Mouse (Mus musculus) CH12.LX (cell line): Measurements from ENCODE around the gene Gm5426. TPM values are rescaled to one million over a fixed set of nuclear protein-coding genes. Genes with fewer than 3 reads are reported as not detected.
A peak's percentile ranks its signal among the peaks of the same experiment; 100 is the strongest.

Experiments used
- DNase-seq: peaks from one replicate; pipeline ENCODE4 v3.0.0-alpha.2; 2013; ENCODE audit errors: extremely low read depth
- H3K27ac ChIP-seq: 2 replicates; pipeline ENCODE4 v1.5.1; 2012; ENCODE audit warnings: low read depth, mild to moderate bottlenecking, control low read depth, moderate library complexity; ENCODE audit not compliant: insufficient read depth
- H3K27me3 ChIP-seq: replicated peaks from 2 replicates; pipeline ENCODE3; 2012; ENCODE audit warnings: inconsistent platforms
- H3K36me3 ChIP-seq, 2 experiments: replicated peaks in 1 of 2; 2 replicates each; pipeline versions ENCODE3 to v1.6.1; 2012; ENCODE audit warnings: inconsistent platforms in 1 of 2, low read length in 1 of 2, mild to moderate bottlenecking in 1 of 2, mixed read lengths in 1 of 2, moderate library complexity in 1 of 2; ENCODE audit not compliant: control insufficient read depth in 1 of 2, insufficient read depth in 1 of 2
- H3K4me1 ChIP-seq, 2 experiments: 2 replicates each; pipeline ENCODE4 v1.6.1; 2012; ENCODE audit warnings: inconsistent platforms in 1 of 2, moderate library complexity in 1 of 2; ENCODE audit not compliant: insufficient read depth in 2 of 2, control insufficient read depth in 1 of 2
- H3K4me2 ChIP-seq: 2 replicates; pipeline ENCODE4 v1.6.1; 2012; ENCODE audit warnings: low read depth, mild to moderate bottlenecking, control low read depth; ENCODE audit not compliant: poor library complexity, insufficient read depth, severe bottlenecking
- H3K4me3 ChIP-seq, 3 experiments: fragments of 150-350 bp in 1 of 3; sonication (generic) in 1 of 3; replicated peaks in 1 of 3; 2 replicates each; pipeline versions ENCODE3 to v1.5.1; 2011 to 2012; ENCODE audit warnings: low read depth in 2 of 3, low read length in 2 of 3, mild to moderate bottlenecking in 2 of 3, moderate library complexity in 2 of 3, control low read depth in 1 of 3, improper control_type of control experiment in 1 of 3, inconsistent platforms in 1 of 3, mixed read lengths in 1 of 3; ENCODE audit not compliant: poor library complexity in 1 of 3
- H3K79me2 ChIP-seq: replicated peaks from 2 replicates; pipeline ENCODE4 v1.6.1; 2012; ENCODE audit warnings: mild to moderate bottlenecking, moderate library complexity; ENCODE audit not compliant: control insufficient read depth, poor library complexity, insufficient read depth, severe bottlenecking; ENCODE audit errors: extremely low read depth
- H3K9ac ChIP-seq: 2 replicates; pipeline ENCODE4 v1.6.1; 2012; ENCODE audit warnings: low read depth, mild to moderate bottlenecking, control low read depth, moderate library complexity; ENCODE audit not compliant: insufficient read depth
- H3K9me3 ChIP-seq: replicated peaks from 2 replicates; pipeline ENCODE3; 2012; ENCODE audit warnings: low read length, inconsistent platforms, mixed read lengths
- BHLHE40 ChIP-seq: IDR thresholded peaks from 2 replicates; pipeline ENCODE4 v1.6.1; 2011; ENCODE audit warnings: mild to moderate bottlenecking, low read depth, low read length, improper control_type of control experiment
- CHD1 ChIP-seq: IDR thresholded peaks from 2 replicates; pipeline ENCODE4 v1.6.1; 2012; ENCODE audit warnings: low read depth, low read length, improper control_type of control experiment, inconsistent platforms
- CHD2 ChIP-seq: IDR thresholded peaks from 2 replicates; pipeline ENCODE4 v1.6.1; 2011; ENCODE audit warnings: low read length, improper control_type of control experiment
- CTCF ChIP-seq, 2 experiments: IDR thresholded peaks in 1 of 2; conservative IDR thresholded peaks in 1 of 2; 2 replicates each; pipeline ENCODE4 v1.5.1; 2011 to 2012; ENCODE audit warnings: low read depth in 2 of 2, low read length in 2 of 2, improper control_type of control experiment in 1 of 2, inconsistent platforms in 1 of 2, mild to moderate bottlenecking in 1 of 2, moderate library complexity in 1 of 2
- E2F4 ChIP-seq: IDR thresholded peaks from 2 replicates; pipeline ENCODE4 v1.6.1; 2011; ENCODE audit warnings: low read depth, low read length, improper control_type of control experiment; ENCODE audit not compliant: insufficient replicate concordance
- ELF1 ChIP-seq: IDR thresholded peaks from 2 replicates; pipeline ENCODE4 v1.6.1; 2014; ENCODE audit warnings: low read depth, mild to moderate bottlenecking, inconsistent platforms, low read length, improper control_type of control experiment
- EP300 ChIP-seq: IDR thresholded peaks from 2 replicates; pipeline ENCODE4 v1.6.1; 2011; ENCODE audit warnings: low read length, improper control_type of control experiment
- ETS1 ChIP-seq: conservative IDR thresholded peaks from 2 replicates; pipeline ENCODE4 v1.6.1; 2012; ENCODE audit warnings: low read depth, mild to moderate bottlenecking, inconsistent platforms, low read length, improper control_type of control experiment, moderate library complexity
- GABPA ChIP-seq: IDR thresholded peaks from 2 replicates; pipeline ENCODE4 v1.6.1; 2012; ENCODE audit warnings: low read depth, low read length, improper control_type of control experiment, inconsistent platforms; ENCODE audit not compliant: insufficient replicate concordance
- HCFC1 ChIP-seq: IDR thresholded peaks from 2 replicates; pipeline ENCODE4 v1.6.1; 2012; ENCODE audit warnings: low read depth, mild to moderate bottlenecking, inconsistent platforms, low read length, improper control_type of control experiment
- IRF4 ChIP-seq: IDR thresholded peaks from 2 replicates; pipeline ENCODE4 v1.6.1; 2014; ENCODE audit warnings: low read depth, mild to moderate bottlenecking, inconsistent platforms, low read length, improper control_type of control experiment
- JUN ChIP-seq: IDR thresholded peaks from 2 replicates; pipeline ENCODE4 v1.6.1; 2011; ENCODE audit warnings: low read depth, mild to moderate bottlenecking, low read length, improper control_type of control experiment, moderate library complexity; ENCODE audit not compliant: insufficient read depth
- JUND ChIP-seq: conservative IDR thresholded peaks from 2 replicates; pipeline ENCODE4 v1.6.1; 2011; ENCODE audit warnings: low read depth, low read length, improper control_type of control experiment
- KAT2A ChIP-seq: IDR thresholded peaks from 2 replicates; pipeline ENCODE4 v1.6.1; 2012; ENCODE audit warnings: low read length, improper control_type of control experiment, inconsistent platforms; ENCODE audit not compliant: insufficient replicate concordance
- MAFK ChIP-seq: IDR thresholded peaks from 2 replicates; pipeline ENCODE4 v1.6.1; 2011; ENCODE audit warnings: low read length, improper control_type of control experiment; ENCODE audit not compliant: insufficient replicate concordance
- MAX ChIP-seq: IDR thresholded peaks from 2 replicates; pipeline ENCODE4 v1.6.1; 2011; ENCODE audit warnings: low read length, improper control_type of control experiment
- MAZ ChIP-seq: IDR thresholded peaks from 2 replicates; pipeline ENCODE4 v1.6.1; 2012; ENCODE audit warnings: low read depth, mild to moderate bottlenecking, inconsistent platforms, low read length, improper control_type of control experiment, moderate library complexity
- MEF2A ChIP-seq: IDR thresholded peaks from 2 replicates; pipeline ENCODE4 v1.6.1; 2014; ENCODE audit warnings: low read depth, mild to moderate bottlenecking, inconsistent platforms, low read length, improper control_type of control experiment, borderline replicate concordance
- MXI1 ChIP-seq: IDR thresholded peaks from 2 replicates; pipeline ENCODE4 v1.6.1; 2011; ENCODE audit warnings: mild to moderate bottlenecking, low read depth, low read length, improper control_type of control experiment
- MYC ChIP-seq: IDR thresholded peaks from 2 replicates; pipeline ENCODE4 v1.6.1; 2011; ENCODE audit warnings: low read depth, mild to moderate bottlenecking, improper control_type of control experiment, low read length
- NELFE ChIP-seq: IDR thresholded peaks from 2 replicates; pipeline ENCODE4 v1.6.1; 2011; ENCODE audit warnings: low read depth, low read length, improper control_type of control experiment
- NRF1 ChIP-seq: IDR thresholded peaks from 2 replicates; pipeline ENCODE4 v1.6.1; 2014; ENCODE audit warnings: low read depth, mild to moderate bottlenecking, inconsistent platforms, low read length, improper control_type of control experiment, moderate library complexity
- PAX5 ChIP-seq: IDR thresholded peaks from 2 replicates; pipeline ENCODE4 v1.6.1; 2012; ENCODE audit warnings: low read length, inconsistent platforms, mixed read lengths
- POLR2A ChIP-seq: IDR thresholded peaks from 2 replicates; pipeline ENCODE4 v1.6.1; 2011; ENCODE audit warnings: low read depth, mild to moderate bottlenecking, improper control_type of control experiment, low read length
- POLR2AphosphoS2 ChIP-seq: IDR thresholded peaks from 2 replicates; pipeline ENCODE4 v1.6.1; 2011; ENCODE audit warnings: low read depth, low read length, improper control_type of control experiment
- RAD21 ChIP-seq: IDR thresholded peaks from 2 replicates; pipeline ENCODE4 v1.6.1; 2011; ENCODE audit warnings: low read depth, mild to moderate bottlenecking, low read length, improper control_type of control experiment, moderate library complexity
- RCOR1 ChIP-seq: conservative IDR thresholded peaks from 2 replicates; pipeline ENCODE4 v1.6.1; 2012; ENCODE audit warnings: low read depth, mild to moderate bottlenecking, inconsistent platforms, low read length, improper control_type of control experiment
- SIN3A ChIP-seq: IDR thresholded peaks from 2 replicates; pipeline ENCODE4 v1.6.1; 2012; ENCODE audit warnings: low read length, improper control_type of control experiment, inconsistent platforms
- SMC3 ChIP-seq: IDR thresholded peaks from 2 replicates; pipeline ENCODE4 v1.6.1; 2011; ENCODE audit warnings: low read depth, low read length, improper control_type of control experiment
- TBP ChIP-seq: conservative IDR thresholded peaks from 2 replicates; pipeline ENCODE4 v1.6.1; 2011; ENCODE audit warnings: low read depth, low read length, improper control_type of control experiment
- TCF12 ChIP-seq: IDR thresholded peaks from 2 replicates; pipeline ENCODE4 v1.6.1; 2014; ENCODE audit warnings: low read depth, mild to moderate bottlenecking, inconsistent platforms, low read length, improper control_type of control experiment
- UBTF ChIP-seq: IDR thresholded peaks from 2 replicates; pipeline ENCODE4 v1.6.1; 2012; ENCODE audit warnings: low read depth, mild to moderate bottlenecking, inconsistent platforms, low read length, improper control_type of control experiment, moderate library complexity
- USF1 ChIP-seq: IDR thresholded peaks from 2 replicates; pipeline ENCODE4 v1.6.1; 2014; ENCODE audit warnings: low read depth, mild to moderate bottlenecking, inconsistent platforms, low read length, improper control_type of control experiment
- USF2 ChIP-seq: conservative IDR thresholded peaks from 2 replicates; pipeline ENCODE4 v1.6.1; 2011; ENCODE audit warnings: low read depth, low read length, improper control_type of control experiment
- ZC3H11A ChIP-seq: IDR thresholded peaks from 2 replicates; pipeline ENCODE4 v1.6.1; 2012; ENCODE audit warnings: low read depth, mild to moderate bottlenecking, inconsistent platforms, low read length, improper control_type of control experiment
- ZKSCAN1 ChIP-seq: IDR thresholded peaks from 2 replicates; pipeline ENCODE4 v1.6.1; 2012; ENCODE audit warnings: low read depth, inconsistent platforms, low read length, improper control_type of control experiment, borderline replicate concordance
- ZMIZ1 ChIP-seq: IDR thresholded peaks from 2 replicates; pipeline ENCODE4 v1.6.1; 2012; ENCODE audit warnings: low read depth, mild to moderate bottlenecking, inconsistent platforms, low read length, improper control_type of control experiment
- ZNF384 ChIP-seq: IDR thresholded peaks from 2 replicates; pipeline ENCODE4 v1.6.1; 2012; ENCODE audit warnings: low read depth, low read length, improper control_type of control experiment, inconsistent platforms
- dilution Hi-C: fragments of 300-500 bp; cut with MboI; formaldehyde crosslinking; loops from 2 replicates; pipeline ENCODE4 v1.14.3; 2020; ENCODE audit warnings: low sequenced_read_pairs; ENCODE audit not compliant: extremely low pct_unique_long_range_greater_than_20kb, extremely low pct_ligation_motif_present
- in situ Hi-C: fragments of 300-500 bp; cut with MboI; formaldehyde crosslinking; loops from 3 replicates; pipeline ENCODE4 v1.14.3; 2019; ENCODE audit warnings: low sequenced_read_pairs, low pct_ligation_motif_present, low pct_unique_long_range_greater_than_20kb, mixed read lengths
- polyA plus RNA-seq: library from polyadenylated mRNA; unstranded; fragments of >175 nt; gene quantifications from 2 replicates; pipeline ENCODE4 v1.2.1, GENCODE M21; 2012; ENCODE audit warnings: low read depth; ENCODE audit not compliant: insufficient read length
- total RNA-seq, 2 experiments: library from RNA; depleted of rRNA; stranded (reverse); fragments of 300-350 nt in 1 of 2; fragments of >200 nt in 1 of 2; gene quantifications; 2 replicates each; pipeline ENCODE4 v1.2.3; 2012 to 2014

The Gm5426 gene
- total and polyA plus RNA-seq, 3 experiments = not detected

DNA sequence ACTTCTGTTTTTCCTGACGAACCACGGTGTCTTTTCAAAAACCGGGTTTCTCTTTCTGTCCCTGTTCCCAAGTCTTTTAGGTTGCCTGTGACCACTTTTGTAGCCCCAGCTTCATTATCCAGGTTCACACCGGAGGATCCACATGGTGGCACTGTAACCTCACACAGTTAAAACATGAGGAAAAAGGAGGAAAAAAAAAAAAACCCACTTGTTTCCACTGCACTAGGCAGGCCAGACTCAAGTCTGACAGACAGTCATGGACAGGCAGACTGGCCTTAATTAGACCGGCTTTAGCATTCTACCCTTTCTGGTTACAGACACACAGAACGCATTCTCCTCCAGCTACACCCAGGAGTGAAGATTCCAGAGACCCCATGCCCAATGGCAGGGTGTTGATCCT lies 4.2 kb upstream of the Gm5426 start:
- H3K36me3 ChIP-seq = no peaks in the 10 kb centered on the region
- TF ChIP-seq USF1 (no peak), E2F4 (no peak), GABPA (no peak), RCOR1 (no peak), ZKSCAN1 (no peak), UBTF (peak; percentile 61; the same call in 1 of the 2 replicates), PAX5 (no peak), MAX (no peak), MAFK (no peak), ELF1 (no peak), POLR2A (no peak), HCFC1 (no peak), ZNF384 (peak; percentile 99), ZC3H11A (peak; percentile 75), MAZ (no peak), NRF1 (no peak), TCF12 (no peak), POLR2AphosphoS2 (no peak), CHD2 (no peak), CHD1 (no peak), MXI1 (no peak), ZMIZ1 (no peak), EP300 (no peak), MEF2A (0 out of 2 replicates have a peak, but pooled peaks have one; percentile 16), MYC (peak; percentile 31; the same call in 1 of the 2 replicates), ETS1 (no peak), BHLHE40 (no peak), KAT2A (no peak), NELFE (no peak), TBP (no peak), IRF4 (no peak; the same call in 1 of the 2 replicates), RAD21 (peak; percentile 92), SIN3A (0 out of 2 replicates have a peak, but pooled peaks have one; percentile 20), CTCF (conservative IDR thresholded peaks at IDR 0.05 in 1 of 2, IDR thresholded peaks at IDR 0.05 in 1 of 2; ENCODE audit: low read depth in 2 of 2, low read length in 2 of 2) (peak; percentile 31 to 86; a peak in 3 of 4 replicates), SMC3 (peak; percentile 88), JUN (no peak), USF2 (no peak), JUND (no peak)
- TF ChIP-seq, all 38 proteins: peak for 9
- Histone ChIP-seq H3K4me1 (peaks cover 0 to 14% of the 10 kb centered on the region in 2 experiments; a peak in 2 of 4 replicates), H3K4me3 (no peak overlapping the region), H3K9ac (no peak overlapping the region), H3K27me3 (no peaks in the 10 kb centered on the region), H3K79me2 (no peaks in the 10 kb centered on the region), H3K4me2 (peak overlapping the region; percentile 32), H3K9me3 (no peaks in the 10 kb centered on the region), H3K27ac (no peak overlapping the region)
- DNase-seq = peak; percentile 65
- in situ Hi-C loops = loop anchor here (25.0 kb wide), 2 partner anchors 1030 to 1205 kb away; no protein-coding TSS in a partner anchor
- dilution Hi-C loops = no loop called here
